Mouse (Mus musculus): ENCODE measurements around the gene Dbp. TPM values are rescaled to one million over a fixed set of nuclear protein-coding genes. Genes with fewer than 3 reads are reported as not detected.

Gene Dbp
- total and polyA plus RNA-seq, 3 experiments: 22.5 to 24.4 TPM; not detected in 1

DNA sequence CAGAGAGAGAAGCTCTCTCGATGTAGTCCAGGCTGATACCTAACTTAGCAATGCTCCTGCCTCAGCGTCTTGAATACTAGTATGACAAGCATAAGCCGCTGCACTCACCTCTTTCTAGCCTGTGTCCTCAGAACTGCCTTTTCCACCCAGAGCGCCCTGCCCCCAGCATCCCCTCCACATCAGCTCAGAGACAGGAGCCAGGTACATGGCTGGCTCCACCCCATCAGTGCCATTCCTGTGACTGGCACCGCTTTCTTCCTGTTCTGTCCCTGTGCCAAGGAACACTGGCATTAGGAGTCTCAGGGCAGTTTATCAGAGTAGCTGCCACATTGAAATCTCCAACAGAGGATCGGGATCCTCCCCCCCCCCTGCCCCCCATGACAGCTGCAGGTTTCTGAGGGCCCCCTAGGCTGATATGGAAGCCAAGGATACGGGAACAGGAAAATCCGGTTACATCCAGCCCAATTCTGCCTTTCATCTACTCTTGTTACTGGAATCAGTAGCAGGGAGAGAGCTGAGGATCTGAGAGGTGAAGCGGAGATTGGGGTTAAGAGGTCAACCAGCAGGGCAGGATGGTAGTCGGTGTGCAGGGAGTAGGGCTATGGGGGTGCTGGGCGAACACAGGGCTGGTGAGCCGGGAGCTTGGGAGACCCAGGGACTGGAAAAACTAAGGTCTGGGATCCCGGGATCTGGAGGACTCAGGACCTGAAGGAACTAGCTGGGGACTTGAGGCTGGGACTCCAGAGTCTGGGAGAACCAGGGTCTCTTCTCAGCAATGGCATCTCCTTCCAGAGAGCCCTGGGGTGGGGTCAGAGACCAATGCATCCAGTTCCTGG, 39.4 kb upstream of the Dbp start:
- H3K9me3 ChIP-seq (replicated peaks; ENCODE audit: insufficient read depth, low read length): no peaks in the 10 kb centered on the region
- no peak overlapping the region for H3K9ac ChIP-seq (ENCODE audit: control insufficient read depth, low read depth, low read length, poor library complexity, severe bottlenecking)
- TF ChIP-seq KAT2A (conservative IDR thresholded peaks at IDR 0.05; ENCODE audit: low read depth, low read length) (no peak), TCF12 (IDR thresholded peaks at IDR 0.05; ENCODE audit: low read depth, low read length) (no peak), E2F4 (IDR thresholded peaks at IDR 0.05; ENCODE audit: borderline replicate concordance, low read depth, low read length) (no peak), POLR2AphosphoS2 (IDR thresholded peaks at IDR 0.05; ENCODE audit: low read length) (no peak), POLR2AphosphoS5 (IDR thresholded peaks at IDR 0.05; ENCODE audit: borderline replicate concordance, low read depth, low read length) (no peak), MYC (IDR thresholded peaks at IDR 0.05; ENCODE audit: low read depth, low read length) (no peak), MEF2A (IDR thresholded peaks at IDR 0.05; ENCODE audit: extremely low read depth, insufficient replicate concordance, low read depth, low read length, poor library complexity, severe bottlenecking) (no peak), BHLHE40 (IDR thresholded peaks at IDR 0.05; ENCODE audit: borderline replicate concordance, low read depth, low read length) (no peak), USF2 (IDR thresholded peaks at IDR 0.05; ENCODE audit: borderline replicate concordance in 1 of 2, insufficient read depth in 1 of 2, low read depth in 1 of 2, low read length in 2 of 2) (no peak), JUND (IDR thresholded peaks at IDR 0.05; ENCODE audit: low read depth, low read length) (no peak), MAZ (IDR thresholded peaks at IDR 0.05; ENCODE audit: low read depth, low read length) (no peak), CHD2 (IDR thresholded peaks at IDR 0.05; ENCODE audit: low read length) (no peak), ZMIZ1 (IDR thresholded peaks at IDR 0.05; ENCODE audit: low read depth, low read length) (no peak)
- peaks cover 0 to 2% of the 10 kb centered on the region in 2 experiments; a peak in 3 of 4 replicates for H3K27me3 ChIP-seq (ENCODE audit: control insufficient read depth in 1 of 2, insufficient read depth in 2 of 2, low read length in 2 of 2)
- no peaks in the 10 kb centered on the region for H3K4me1 ChIP-seq (ENCODE audit: control insufficient read depth in 1 of 2, insufficient read depth in 2 of 2, low read length in 2 of 2)
- no peaks in the 10 kb centered on the region for H3K36me3 ChIP-seq (ENCODE audit: control insufficient read depth in 1 of 2, insufficient read depth in 2 of 2, low read length in 2 of 2)
- H3K79me2 ChIP-seq (ENCODE audit: control insufficient read depth, insufficient read depth, low read length, poor library complexity): no peaks in the 10 kb centered on the region
- no peak overlapping the region for H3K4me3 ChIP-seq (ENCODE audit: control insufficient read depth in 1 of 2, insufficient read depth in 1 of 2, low read depth in 2 of 2, low read length in 2 of 2)
- DNase-seq (ENCODE audit: low read depth, low spot score): no peak
- H3K27ac ChIP-seq (ENCODE audit: control insufficient read depth, low read depth, low read length): no peak overlapping the region

DNA sequence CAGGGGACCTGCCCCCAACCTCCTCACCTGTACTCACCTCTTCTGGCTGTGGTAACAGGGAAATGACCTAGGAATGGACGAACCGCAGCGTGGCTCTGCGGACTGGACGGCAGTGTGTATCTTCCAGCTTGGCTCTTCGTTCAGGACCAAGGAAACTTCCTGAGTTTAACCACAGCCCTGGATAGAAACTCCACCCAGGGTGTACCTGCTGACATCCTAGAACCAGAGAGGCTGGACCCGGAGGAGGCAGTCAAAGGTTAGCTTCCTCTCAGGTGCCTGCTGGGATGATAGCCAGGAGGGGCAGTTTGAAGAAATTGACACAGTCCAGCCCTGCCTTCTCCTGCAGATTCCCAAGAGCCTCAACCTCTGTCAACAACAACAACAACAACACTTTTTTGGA, 38.7 kb upstream of the Dbp start, which contains the start of gene Fut2:
Gene Fut2 (minus strand): TSS at position 234 of the 400 bp plus-strand sequence.
- H3K9ac ChIP-seq (ENCODE audit: control insufficient read depth, low read depth, low read length, poor library complexity, severe bottlenecking): no peak within 1 kb of the TSS
- no peaks in the 10 kb centered on the region for H3K9me3 ChIP-seq (replicated peaks; ENCODE audit: insufficient read depth, low read length)
- H3K36me3 ChIP-seq (ENCODE audit: control insufficient read depth in 1 of 2, insufficient read depth in 2 of 2, low read length in 2 of 2): no peaks in the 10 kb centered on the region
- H3K27ac ChIP-seq (ENCODE audit: control insufficient read depth, low read depth, low read length): no peak within 1 kb of the TSS
- H3K79me2 ChIP-seq (ENCODE audit: control insufficient read depth, insufficient read depth, low read length, poor library complexity): no peaks in the 10 kb centered on the region
- no peak within 1 kb of the TSS for H3K4me3 ChIP-seq (ENCODE audit: control insufficient read depth in 1 of 2, insufficient read depth in 1 of 2, low read depth in 2 of 2, low read length in 2 of 2)
- no peak for DNase-seq (ENCODE audit: low read depth, low spot score)
- no peaks in the 10 kb centered on the region for H3K4me1 ChIP-seq (ENCODE audit: control insufficient read depth in 1 of 2, insufficient read depth in 2 of 2, low read length in 2 of 2)
- TF ChIP-seq ZNF384 (IDR thresholded peaks at IDR 0.05; ENCODE audit: low read depth, low read length) (no peak), SIN3A (IDR thresholded peaks at IDR 0.05; ENCODE audit: low read length) (no peak), MAZ (IDR thresholded peaks at IDR 0.05; ENCODE audit: low read depth, low read length) (no peak), ZMIZ1 (IDR thresholded peaks at IDR 0.05; ENCODE audit: low read depth, low read length) (no peak), ZKSCAN1 (IDR thresholded peaks at IDR 0.05; ENCODE audit: low read depth, low read length) (no peak)
- H3K27me3 ChIP-seq (ENCODE audit: control insufficient read depth in 1 of 2, insufficient read depth in 2 of 2, low read length in 2 of 2): peaks cover 0 to 2% of the 10 kb centered on the region in 2 experiments; a peak in 3 of 4 replicates
